Mouse (Mus musculus) stomach, embryonic 15.5 days (tissue): ENCODE data around the gene Efna3. TPM values are rescaled to one million over a fixed set of nuclear protein-coding genes. Genes with fewer than 3 reads are reported as not detected.
A peak's percentile ranks its signal among the peaks of the same experiment; 100 is the strongest.

Source experiments
- ATAC-seq: fragments of 200-750 bp; cut with Nextera tagmentation; 2 replicates; pipeline ENCODE4 v1.8.0; 2017; ENCODE audit warnings: low read depth, moderate number of reproducible peaks, moderate TSS enrichment; ENCODE audit not compliant: insufficient read depth, low FRiP score
- H3K27ac ChIP-seq: fragments of 300-500 bp; sonication (generic); 2 replicates; pipeline ENCODE4 v1.5.1; 2015; ENCODE audit warnings: mild to moderate bottlenecking, inconsistent platforms
- H3K27me3 ChIP-seq: fragments of 300-500 bp; sonication (generic); replicated peaks from 2 replicates; pipeline ENCODE4 v1.6.1; 2015; ENCODE audit warnings: inconsistent platforms
- H3K36me3 ChIP-seq: fragments of 300-500 bp; sonication (generic); 2 replicates; pipeline ENCODE4 v1.6.1; 2015; ENCODE audit warnings: inconsistent platforms
- H3K4me1 ChIP-seq: fragments of 300-500 bp; sonication (generic); 2 replicates; pipeline ENCODE4 v1.6.1; 2015; ENCODE audit warnings: inconsistent platforms
- H3K4me2 ChIP-seq: fragments of 300-500 bp; sonication (generic); 2 replicates; pipeline ENCODE4 v1.6.1; 2015; ENCODE audit warnings: mild to moderate bottlenecking, inconsistent platforms
- H3K4me3 ChIP-seq: fragments of 300-500 bp; sonication (generic); replicated peaks from 2 replicates; pipeline ENCODE4 v1.5.1; 2015; ENCODE audit warnings: inconsistent platforms
- H3K9ac ChIP-seq: fragments of 300-500 bp; sonication (generic); 2 replicates; pipeline ENCODE4 v1.6.1; 2015; ENCODE audit warnings: inconsistent platforms
- H3K9me3 ChIP-seq: fragments of 300-500 bp; sonication (generic); 2 replicates; pipeline ENCODE4 v1.6.1; 2016; ENCODE audit warnings: inconsistent platforms
- WGBS: fragments of 180-500 bp; shearing (Covaris S2); methylation state at CpG from one replicate; pipeline ENCODE4 v1.1.7; 2015; 5-methylcytosine and 5-hydroxymethylcytosine counted together
- polyA plus RNA-seq: library from polyadenylated mRNA; unstranded; fragments of >200 nt; fragmentation: Nextera tagmentation; extraction: Ambion mirVana; gene quantifications from 2 replicates; pipeline ENCODE4 v1.2.1, GENCODE M21; 2015

The Efna3 gene
- polyA plus RNA-seq, 1 experiment from 2014 or later: 9.5 TPM

GRCm38 (mm10) chr3:89321183-89322130 is 1.3 kb downstream of the Efna3 start:
- Histone ChIP-seq H3K36me3 (no peaks in the 10 kb centered on the region), H3K9me3 (no peaks in the 10 kb centered on the region), H3K9ac (0 out of 2 replicates have a peak overlapping the region, but pooled peaks have one; percentile 35), H3K4me3 (peak overlapping the region; percentile 59), H3K27ac (no peak overlapping the region), H3K27me3 (peaks cover 35% of the 10 kb centered on the region), H3K4me2 (peak overlapping the region; percentile 98), H3K4me1 (peaks cover 48% of the 10 kb centered on the region)
- ATAC-seq: no peak; the same call in 1 of the 2 replicates
- 1% methylated on average over 64 of the region's 66 CpGs for WGBS

DNA sequence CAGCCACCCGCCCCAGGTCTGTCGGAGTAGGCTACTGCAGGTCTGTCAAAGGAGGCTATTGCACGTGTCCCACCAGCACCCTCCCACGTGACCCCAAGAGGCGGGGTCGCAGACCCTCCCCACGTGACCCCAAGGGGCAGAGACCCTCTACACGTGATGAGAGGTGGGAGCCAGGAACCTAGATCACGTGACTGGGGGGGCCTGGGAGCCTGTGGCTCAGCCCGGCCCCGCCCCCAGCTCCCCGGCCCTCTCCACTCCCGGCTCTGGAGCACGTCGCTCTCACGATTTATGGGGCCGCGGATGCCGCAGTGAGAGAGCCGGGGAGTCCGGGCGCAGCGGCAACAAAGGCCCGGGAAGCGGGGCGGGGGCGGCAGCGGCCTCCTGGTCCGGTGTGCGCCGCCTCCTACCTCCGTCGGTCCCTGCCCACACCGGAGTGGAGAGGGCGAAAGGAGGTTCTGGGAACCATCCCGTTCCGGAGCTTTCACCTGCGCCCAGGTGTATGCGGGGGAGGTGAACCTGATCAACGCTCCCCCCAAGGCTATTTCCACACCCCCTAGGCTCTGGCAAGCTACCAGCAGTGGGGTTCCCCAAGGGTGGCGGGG is 2.1 kb downstream of the Efna3 start:
- H3K27ac ChIP-seq: no peak overlapping the region
- WGBS: under 1% methylated on average over 29 of the region's 41 CpGs

GRCm38 (mm10) chr3:89319591-89320350 is 3.0 kb downstream of the Efna3 start:
- WGBS: 1% methylated on average over 58 of the region's 58 CpGs
- peak overlapping the region; percentile 98 for H3K4me2 ChIP-seq
- no peaks in the 10 kb centered on the region for H3K9me3 ChIP-seq
- peak overlapping the region; percentile 59 for H3K4me3 ChIP-seq
- peaks cover 35% of the 10 kb centered on the region for H3K27me3 ChIP-seq
- no peak for ATAC-seq
- H3K36me3 ChIP-seq: no peaks in the 10 kb centered on the region
- H3K27ac ChIP-seq: 0 out of 2 replicates have a peak overlapping the region, but pooled peaks have one; percentile 35
- peaks cover 65% of the 10 kb centered on the region for H3K4me1 ChIP-seq
- peak overlapping the region; percentile 14; the same call in 1 of the 2 replicates for H3K9ac ChIP-seq

More for the DNA sequence above, 2.1 kb downstream of the Efna3 start:
- no peaks in the 10 kb centered on the region for H3K9me3 ChIP-seq
- ATAC-seq: no peak
- H3K4me1 ChIP-seq: peaks cover 56% of the 10 kb centered on the region
- peak overlapping the region; percentile 35; the same call in 1 of the 2 replicates for H3K9ac ChIP-seq
- H3K4me3 ChIP-seq: peak overlapping the region; percentile 59
- peak overlapping the region; percentile 98 for H3K4me2 ChIP-seq
- no peaks in the 10 kb centered on the region for H3K36me3 ChIP-seq
- peaks cover 35% of the 10 kb centered on the region for H3K27me3 ChIP-seq

GRCm38 (mm10) chr3:89318971-89319590 is 3.7 kb downstream of the Efna3 start:
- ATAC-seq: no peak
- Histone ChIP-seq H3K27me3 (peaks cover 35% of the 10 kb centered on the region), H3K4me2 (peak overlapping the region; percentile 98), H3K4me3 (peak overlapping the region; percentile 59), H3K9me3 (no peaks in the 10 kb centered on the region), H3K9ac (no peak overlapping the region), H3K36me3 (no peaks in the 10 kb centered on the region), H3K4me1 (peaks cover 68% of the 10 kb centered on the region), H3K27ac (no peak overlapping the region)
- 19% methylated on average over 21 of the region's 21 CpGs for WGBS

GRCm38 (mm10) chr3:89318316-89318715 is 4.4 kb downstream of the Efna3 start:
- Histone ChIP-seq H3K4me1 (peaks cover 68% of the 10 kb centered on the region), H3K36me3 (no peaks in the 10 kb centered on the region), H3K9ac (no peak overlapping the region), H3K27me3 (peaks cover 35% of the 10 kb centered on the region), H3K27ac (no peak overlapping the region), H3K9me3 (no peaks in the 10 kb centered on the region), H3K4me2 (no peak overlapping the region), H3K4me3 (no peak overlapping the region)
- 68% methylated on average over 8 of the region's 8 CpGs for WGBS
- ATAC-seq: no peak

GRCm38 (mm10) chr3:89317246-89317645 is 5.5 kb downstream of the Efna3 start:
- no peak for ATAC-seq
- Histone ChIP-seq H3K4me3 (no peak overlapping the region), H3K4me1 (peaks cover 61% of the 10 kb centered on the region), H3K36me3 (no peaks in the 10 kb centered on the region), H3K4me2 (peak overlapping the region; percentile 5; the same call in 1 of the 2 replicates), H3K27ac (no peak overlapping the region), H3K27me3 (peaks cover 35% of the 10 kb centered on the region), H3K9ac (no peak overlapping the region), H3K9me3 (no peaks in the 10 kb centered on the region)
- 59% methylated on average over 6 of the region's 6 CpGs for WGBS

GRCm38 (mm10) chr3:89316833-89317232 is 5.9 kb downstream of the Efna3 start:
- Histone ChIP-seq H3K4me2 (peak overlapping the region; percentile 81), H3K4me1 (peaks cover 57% of the 10 kb centered on the region), H3K4me3 (peak overlapping the region; percentile 37; the same call in 1 of the 2 replicates), H3K9me3 (no peaks in the 10 kb centered on the region), H3K9ac (no peak overlapping the region), H3K27me3 (peaks cover 35% of the 10 kb centered on the region), H3K27ac (no peak overlapping the region), H3K36me3 (no peaks in the 10 kb centered on the region)
- WGBS: 0% methylated on average over 4 of the region's 4 CpGs
- peak; percentile 20; the same call in 1 of the 2 replicates for ATAC-seq

GRCm38 (mm10) chr3:89315930-89316831 is 6.6 kb downstream of the Efna3 start:
- Histone ChIP-seq H3K4me1 (peaks cover 51% of the 10 kb centered on the region), H3K9ac (no peak overlapping the region), H3K36me3 (no peaks in the 10 kb centered on the region), H3K4me3 (peak overlapping the region; percentile 37), H3K9me3 (no peaks in the 10 kb centered on the region), H3K4me2 (peak overlapping the region; percentile 81), H3K27me3 (peaks cover 31% of the 10 kb centered on the region), H3K27ac (peak overlapping the region; percentile 31; the same call in 1 of the 2 replicates)
- ATAC-seq: peak; percentile 68
- WGBS: 12% methylated on average over 40 of the region's 40 CpGs

DNA sequence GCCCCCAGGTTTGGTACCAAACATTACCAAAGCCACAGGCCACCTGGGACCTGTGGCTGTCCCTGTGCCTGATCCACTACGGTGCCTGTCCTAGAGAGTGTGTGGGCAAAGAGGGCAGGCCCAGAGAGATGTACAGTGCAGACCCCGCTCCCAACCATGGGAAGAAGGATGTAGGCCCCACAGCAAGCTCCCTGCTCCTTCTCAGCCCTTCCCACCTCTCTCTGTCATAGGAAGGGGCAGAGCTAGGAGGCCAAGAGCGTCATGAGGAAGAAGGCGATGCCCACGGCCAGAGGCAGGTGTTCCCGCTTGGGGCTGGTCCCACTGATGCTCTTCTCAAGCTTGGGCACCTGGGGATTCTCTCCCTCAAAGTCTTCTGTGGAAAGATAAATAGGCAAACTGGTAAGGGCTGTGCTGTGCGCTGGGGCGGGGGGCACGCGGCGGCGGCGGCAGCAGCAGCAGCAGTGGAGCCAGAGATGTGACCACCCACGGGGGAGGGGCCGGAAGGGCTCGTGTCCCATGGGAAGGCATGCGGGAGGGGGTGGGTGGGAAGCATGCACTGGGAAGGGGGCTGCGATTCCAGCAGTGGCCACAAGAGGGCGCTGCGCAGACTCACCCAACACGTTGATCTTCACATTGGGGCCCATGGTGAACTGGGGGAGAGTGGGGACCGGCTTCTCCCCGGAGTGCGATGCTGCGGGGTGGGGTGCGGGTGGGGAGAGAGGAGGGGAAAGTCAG is 7.4 kb downstream of the Efna3 start:
- Histone ChIP-seq H3K9ac (no peak overlapping the region), H3K27me3 (peaks cover 22% of the 10 kb centered on the region), H3K27ac (no peak overlapping the region), H3K4me1 (peaks cover 42% of the 10 kb centered on the region), H3K9me3 (no peaks in the 10 kb centered on the region), H3K4me3 (peak overlapping the region; percentile 37), H3K36me3 (no peaks in the 10 kb centered on the region), H3K4me2 (peak overlapping the region; percentile 81)
- 7% methylated on average over 26 of the region's 26 CpGs for WGBS
- ATAC-seq: 0 out of 2 replicates have a peak, but pooled peaks have one; percentile 8

DNA sequence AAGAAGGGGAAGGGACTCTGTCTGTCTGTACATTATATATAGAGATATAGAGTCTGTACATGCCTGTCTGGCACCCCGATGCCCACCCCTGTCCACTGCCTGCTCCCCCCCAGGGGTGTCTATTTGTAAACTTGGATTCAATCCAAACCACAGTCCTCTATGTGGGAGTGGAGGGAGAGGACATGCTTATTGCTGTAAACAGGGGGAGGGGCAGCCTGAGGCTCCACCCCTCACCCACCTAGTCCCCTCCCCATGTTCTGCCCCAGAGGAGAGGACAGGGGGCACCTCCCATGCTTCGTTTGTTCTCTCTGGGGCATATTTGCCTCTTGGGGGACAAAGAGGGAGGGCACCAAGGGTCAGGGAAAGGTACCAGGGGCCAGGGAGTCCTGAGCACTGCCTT is 8.0 kb downstream of the Efna3 start:
- 49% methylated on average over 2 of the region's 2 CpGs for WGBS
- H3K4me3 ChIP-seq: no peak overlapping the region
- peaks cover 20% of the 10 kb centered on the region for H3K27me3 ChIP-seq
- H3K36me3 ChIP-seq: no peaks in the 10 kb centered on the region
- H3K9ac ChIP-seq: no peak overlapping the region
- H3K27ac ChIP-seq: no peak overlapping the region
- no peaks in the 10 kb centered on the region for H3K9me3 ChIP-seq
- peak overlapping the region; percentile 81 for H3K4me2 ChIP-seq
- H3K4me1 ChIP-seq: peaks cover 38% of the 10 kb centered on the region
- ATAC-seq: no peak
